Mouse (Mus musculus) lung, adult 2 months (tissue): Measurements from ENCODE around the gene Iyd.

Source experiments
- CTCF ChIP-seq: fragments of 200-500 bp; IDR thresholded peaks from 2 replicates; pipeline ENCODE4 v1.5.1; 2011; ENCODE audit warnings: mild to moderate bottlenecking, low read length, control low read depth; ENCODE audit not compliant: insufficient read depth
- POLR2A ChIP-seq: fragments of 200-500 bp; IDR thresholded peaks from 2 replicates; pipeline ENCODE4 v1.6.1; 2011; ENCODE audit warnings: low read depth, mild to moderate bottlenecking, control low read depth, low read length, borderline replicate concordance; ENCODE audit errors: extremely low read depth

- TF ChIP-seq POLR2A (no peak), CTCF (no peak)
Observed at GRCm38 (mm10) chr10:3513947-3514346, 26.1 kb upstream of the Iyd start.
